Mouse (Mus musculus) monocyte, adult 5-6 weeks (primary cell): ENCODE data around the gene Aldh4a1. TPM values are rescaled to one million over a fixed set of nuclear protein-coding genes. Genes with fewer than 3 reads are reported as not detected.

Source experiments
- ATAC-seq: fragments of 153-309, 156-312 bp; replicated peaks from 2 replicates; pipeline ENCODE4 v1.8.0; 2017; ENCODE audit warnings: mild to moderate bottlenecking; ENCODE audit not compliant: low TSS enrichment, insufficient number of reproducible peaks, severe bottlenecking, poor library complexity, low FRiP score
- total RNA-seq: library from RNA; stranded (forward); fragments of 200-1000, 200-491, 200-594 nt; gene quantifications from 3 replicates; pipeline ENCODE4 v1.2.3, GENCODE M21; 2017

Aldh4a1 gene
- 4.5 to 8.5 TPM (median 6.2 TPM) in 3 replicates for total RNA-seq

DNA sequence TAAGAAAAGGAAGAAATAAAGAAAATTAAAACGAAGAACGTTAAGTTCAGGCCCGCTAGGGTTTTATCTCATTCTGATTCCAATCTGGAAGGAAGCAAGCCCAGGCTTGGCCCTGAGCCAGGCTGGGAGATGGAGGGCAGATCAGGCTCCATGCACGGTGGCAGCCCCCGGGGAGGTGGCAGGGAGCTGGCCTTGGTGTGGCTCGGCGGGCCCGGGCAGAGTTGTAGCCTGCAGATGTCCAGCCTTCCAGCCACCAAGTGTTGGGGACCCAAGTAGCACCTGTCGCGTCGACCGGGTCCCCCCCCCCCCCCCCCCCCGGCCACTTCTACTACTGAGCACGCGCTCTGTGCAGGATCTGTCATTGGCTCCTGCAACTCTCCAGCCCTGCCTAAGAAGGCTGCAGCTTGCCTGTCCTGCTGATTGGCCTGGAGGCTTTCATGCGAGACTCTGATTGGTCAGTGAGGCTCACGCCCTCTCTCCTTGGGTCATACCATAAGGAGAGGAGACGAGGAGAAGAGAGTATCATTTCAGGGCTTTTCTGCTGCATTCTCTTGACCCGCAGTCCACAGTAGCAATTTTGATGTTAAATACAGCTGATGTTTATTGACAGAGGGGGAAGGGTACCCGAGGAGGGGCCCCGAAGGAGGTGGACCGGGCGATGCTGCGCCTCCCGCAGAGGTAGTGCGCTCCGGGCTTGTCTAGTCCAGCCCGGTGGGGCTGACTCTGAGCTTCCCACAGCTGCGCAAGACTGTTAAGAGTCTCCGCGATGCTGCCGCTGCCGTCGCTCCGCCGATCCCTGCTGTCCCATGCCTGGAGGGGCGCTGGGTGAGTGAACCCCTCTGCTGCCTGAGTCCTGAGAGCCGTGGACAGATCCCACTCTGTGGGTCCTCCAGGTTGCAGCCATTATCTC, at the start of gene Aldh4a1:
Gene Aldh4a1 (plus strand): TSS at position 494 of the 910 bp plus-strand sequence.
- peak; percentile 100 for ATAC-seq

DNA sequence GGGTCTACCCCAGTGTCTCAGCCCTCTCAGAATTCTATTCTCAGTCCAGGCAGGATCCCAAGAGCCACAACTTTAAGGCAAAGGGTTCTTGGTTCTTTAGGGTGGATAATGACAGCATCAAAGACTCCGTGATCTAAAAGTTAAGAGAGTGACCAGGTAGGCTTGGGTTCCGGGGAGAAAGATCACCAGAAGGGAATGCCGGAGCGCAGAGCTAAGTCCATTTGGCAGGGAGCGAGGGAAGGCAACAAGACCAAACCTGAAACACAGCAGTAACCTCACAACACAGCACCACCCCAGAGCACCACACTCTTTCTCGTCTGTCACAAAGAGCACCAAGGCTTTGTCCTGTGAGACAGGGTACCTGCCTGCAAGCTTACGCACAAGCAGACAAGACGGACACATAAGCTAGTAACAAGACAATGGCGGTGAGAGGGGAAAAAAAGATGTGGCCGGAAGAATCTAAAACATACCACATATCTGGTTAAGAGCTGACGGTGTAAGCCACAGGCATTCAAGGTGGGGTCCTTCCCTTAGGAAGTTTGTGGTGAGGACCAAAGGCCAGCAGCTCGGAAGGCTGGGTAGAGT, 49.6 kb upstream of the Aldh4a1 start:
- no peak for ATAC-seq

DNA sequence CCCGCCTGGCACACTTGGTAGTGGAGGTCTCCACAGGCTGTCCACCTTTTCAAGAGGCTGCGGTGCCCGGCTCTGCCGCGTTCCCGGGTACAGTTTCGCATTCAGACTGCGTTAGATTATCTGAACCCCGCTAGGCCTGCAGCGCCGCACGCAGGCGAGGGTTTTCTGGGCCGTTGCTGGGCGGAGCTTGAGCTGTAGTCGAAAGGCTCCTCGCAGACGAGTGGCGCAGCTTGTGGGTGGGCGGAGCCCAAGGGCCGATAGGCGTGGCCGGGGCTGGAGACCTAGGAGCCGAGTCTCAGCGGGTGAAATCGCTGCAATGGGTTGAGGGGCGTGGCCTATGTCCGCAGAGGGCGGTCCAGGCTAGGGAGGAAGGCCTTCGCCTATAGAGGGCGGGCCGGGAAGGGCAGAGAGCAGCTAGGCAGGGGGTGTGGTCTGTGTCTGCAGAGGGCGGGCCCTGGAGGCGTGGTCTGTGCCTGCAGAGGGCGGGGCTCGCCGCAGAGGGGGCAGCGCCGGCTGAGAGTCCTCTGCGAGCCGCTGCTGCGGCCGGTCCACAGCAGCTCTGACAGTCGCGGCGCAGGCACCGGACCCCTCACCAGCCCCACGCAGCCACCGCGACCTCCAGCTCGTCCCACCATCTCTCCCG, 48.4 kb upstream of the Aldh4a1 start:
- ATAC-seq, result peak; percentile 93

- no peak for ATAC-seq
These were observed 47.6 kb upstream of the Aldh4a1 start for GRCm38 (mm10) chr4:139574799-139575672.

- ATAC-seq, result 0 out of 2 replicates have a peak, but pooled peaks have one; percentile 2
These were observed 47.0 kb upstream of the Aldh4a1 start for GRCm38 (mm10) chr4:139575673-139576003.

DNA sequence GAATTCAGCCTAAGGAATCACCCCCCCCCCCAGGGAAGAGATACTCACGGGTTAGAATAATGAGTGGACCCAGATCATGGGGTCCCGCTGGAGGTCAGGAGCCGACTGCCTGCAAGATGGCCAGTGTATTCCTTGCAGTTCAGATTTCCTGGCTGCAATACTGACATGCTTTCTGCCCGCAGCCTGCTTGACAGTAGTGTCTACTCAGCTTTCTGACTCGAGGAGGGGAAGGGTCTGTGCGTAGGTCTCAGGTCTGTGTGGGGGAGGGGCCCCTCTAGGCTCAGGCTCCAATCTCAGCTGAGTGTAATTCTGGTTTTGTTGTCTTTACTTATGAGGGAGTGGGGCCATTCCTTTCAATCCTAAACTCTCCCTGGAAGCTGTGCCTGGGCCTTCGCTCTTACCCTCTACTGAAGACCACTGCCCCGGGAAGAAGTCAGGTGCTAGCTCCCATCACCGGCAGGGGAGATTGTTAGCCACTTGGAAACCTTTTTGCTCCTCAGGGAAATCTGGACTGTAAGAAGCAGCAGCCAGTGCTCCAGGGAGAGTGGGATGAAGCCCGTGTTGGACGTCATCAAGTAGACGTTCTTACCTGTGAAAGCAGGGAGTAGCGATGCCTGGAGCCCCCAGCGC, 46.3 kb upstream of the Aldh4a1 start:
- no peak for ATAC-seq

- no peak for ATAC-seq
These were observed 45.7 kb upstream of the Aldh4a1 start for GRCm38 (mm10) chr4:139577006-139577405.

DNA sequence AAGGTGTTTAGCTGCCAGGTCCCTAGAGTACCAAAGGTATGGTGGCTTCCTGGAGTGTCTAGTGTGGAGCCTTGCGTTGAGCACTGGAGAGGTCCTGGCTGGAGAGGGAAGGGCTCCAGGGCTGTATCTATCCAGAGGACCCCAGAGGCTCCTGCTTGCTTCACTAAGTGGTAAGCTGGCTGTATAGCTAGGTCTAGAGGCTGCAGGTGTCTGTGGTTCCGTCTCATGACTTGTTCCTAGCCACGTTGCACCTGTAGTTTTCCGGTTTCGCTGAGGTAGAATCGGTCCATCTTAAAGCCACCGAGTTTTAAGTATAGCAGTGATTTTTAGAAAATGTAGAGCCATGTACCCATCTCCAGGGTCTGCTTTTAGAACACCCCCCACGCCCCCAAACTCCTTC, 44.3 kb upstream of the Aldh4a1 start:
- ATAC-seq, result no peak

GRCm38 (mm10) chr4:139579003-139579402, 43.7 kb upstream of the Aldh4a1 start:
- ATAC-seq, result no peak

GRCm38 (mm10) chr4:139579466-139579865, 43.2 kb upstream of the Aldh4a1 start:
- ATAC-seq, result 0 out of 2 replicates have a peak, but pooled peaks have one; percentile 12

DNA sequence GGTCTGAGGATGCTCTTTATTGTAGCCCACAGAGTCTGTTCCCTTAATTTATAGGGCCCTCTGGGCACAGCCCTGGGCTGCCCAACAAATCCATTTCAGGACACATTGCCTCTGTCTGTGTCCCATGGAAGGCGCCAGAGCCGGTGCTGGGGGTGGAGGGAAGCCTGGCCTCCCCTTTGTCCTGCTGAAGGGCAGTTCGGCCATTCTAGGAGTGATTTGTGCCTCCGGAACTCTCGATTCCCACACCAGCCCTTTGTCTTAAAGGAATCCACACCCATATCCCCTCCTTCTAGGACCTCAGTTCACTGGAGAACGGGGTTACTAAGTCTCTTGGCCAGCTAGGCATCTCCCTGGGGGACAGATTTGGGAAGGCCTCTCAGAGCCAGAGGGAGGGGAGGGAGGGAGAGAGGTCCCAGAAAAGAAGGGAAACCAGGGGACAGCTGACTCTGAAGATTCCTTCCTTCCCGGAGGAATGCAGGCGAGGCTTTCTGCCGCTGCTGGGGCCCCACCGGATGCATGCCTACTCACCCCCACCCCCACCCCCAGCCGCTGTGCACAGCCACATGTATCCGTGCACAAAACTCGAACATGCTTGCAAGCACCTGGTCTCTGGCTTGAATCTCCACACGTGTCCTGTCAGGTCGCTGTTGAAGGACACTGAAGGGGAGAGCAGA, 41.9 kb upstream of the Aldh4a1 start:
- no peak for ATAC-seq

GRCm38 (mm10) chr4:139581427-139582051, 41.1 kb upstream of the Aldh4a1 start:
- no peak for ATAC-seq

- no peak for ATAC-seq
These were observed 40.3 kb upstream of the Aldh4a1 start for GRCm38 (mm10) chr4:139582346-139582745.

DNA sequence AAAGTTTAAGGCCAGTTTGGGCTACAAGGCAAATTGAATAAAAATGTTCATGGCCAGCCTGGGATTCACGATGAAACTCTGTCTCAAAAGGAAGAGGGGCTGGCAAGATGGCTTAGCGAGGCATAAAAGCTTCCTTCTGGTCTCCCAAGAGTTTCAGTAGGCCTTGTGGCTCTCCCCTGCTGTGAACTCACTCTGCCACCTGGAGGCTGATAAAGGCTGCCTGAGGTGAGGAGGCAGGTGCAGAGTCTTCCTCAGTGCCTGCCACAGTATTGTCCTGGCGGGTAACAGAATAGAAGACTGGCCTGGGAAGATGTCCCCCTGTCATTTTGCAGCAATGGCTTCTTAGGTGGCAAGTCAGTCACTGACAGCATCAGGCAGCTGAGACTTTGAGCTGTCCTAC, 39.8 kb upstream of the Aldh4a1 start:
- no peak for ATAC-seq

GRCm38 (mm10) chr4:139583629-139584245, 38.9 kb upstream of the Aldh4a1 start:
- ATAC-seq, result no peak

GRCm38 (mm10) chr4:139584704-139585103, 38.0 kb upstream of the Aldh4a1 start:
- no peak for ATAC-seq

- ATAC-seq, result no peak
These were observed 37.0 kb upstream of the Aldh4a1 start for GRCm38 (mm10) chr4:139585713-139586112.
